Mouse (Mus musculus) stomach, postnatal 0 days (tissue): ENCODE results near the gene Map2k4.

Experiments
- CTCF ChIP-seq: IDR thresholded peaks from 2 replicates; pipeline ENCODE4 v1.5.1; 2016; ENCODE audit warnings: antibody characterized with exemption, low read depth, mild to moderate bottlenecking, moderate library complexity
- EP300 ChIP-seq: optimal IDR thresholded peaks from 2 replicates; pipeline ENCODE3; 2016; ENCODE audit warnings: antibody characterized with exemption

DNA sequence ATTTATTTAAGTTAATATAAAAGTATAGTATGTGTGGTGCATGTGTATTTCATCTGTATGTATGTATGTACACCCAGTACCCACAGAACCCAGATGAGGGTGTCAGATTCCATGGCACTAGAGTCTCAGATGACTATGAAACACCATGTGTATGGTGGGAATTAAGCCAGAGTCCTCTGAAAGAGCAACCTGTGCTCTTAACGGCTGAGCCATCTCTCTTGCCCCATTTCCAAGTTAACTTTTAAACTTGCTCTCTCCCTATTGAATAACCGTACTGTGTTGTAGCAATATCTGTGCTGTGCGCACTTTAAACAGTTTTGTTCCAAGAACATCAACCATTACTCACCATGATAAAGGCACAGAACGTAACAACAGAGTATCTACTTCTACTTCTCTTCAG lies 33.9 kb downstream of the Map2k4 start:
- TF ChIP-seq EP300: no peak
- no peak for TF ChIP-seq CTCF
